Mouse (Mus musculus) limb, embryonic 14.5 days (tissue): ENCODE data around the gene Hipk4. TPM values are rescaled to one million over a fixed set of nuclear protein-coding genes. Genes with fewer than 3 reads are reported as not detected.

Experiments
- ATAC-seq: fragments of 200-750 bp; cut with Nextera tagmentation; 2 replicates; pipeline ENCODE4 v1.8.0; 2017; ENCODE audit warnings: low read depth, moderate number of reproducible peaks, moderate TSS enrichment; ENCODE audit not compliant: low FRiP score
- DNase-seq: peaks from one replicate; pipeline ENCODE4 v3.0.0-alpha.2; 2015; ENCODE audit warnings: low spot score
- H3K27ac ChIP-seq: fragments of 300-500 bp; sonication (generic); replicated peaks from 2 replicates; pipeline ENCODE4 v1.5.1; 2014; ENCODE audit warnings: low read depth, mild to moderate bottlenecking, low read length, moderate library complexity, mixed read lengths
- H3K27me3 ChIP-seq: fragments of 300-500 bp; sonication (generic); 2 replicates; pipeline ENCODE4 v1.6.1; 2014; ENCODE audit warnings: low read length, mixed read lengths; ENCODE audit not compliant: control insufficient read depth, insufficient read depth
- H3K36me3 ChIP-seq: fragments of 300-500 bp; sonication (generic); 2 replicates; pipeline ENCODE4 v1.6.1; 2014; ENCODE audit warnings: mild to moderate bottlenecking, low read length, moderate library complexity, mixed read lengths; ENCODE audit not compliant: control insufficient read depth, insufficient read depth
- H3K4me1 ChIP-seq: fragments of 300-500 bp; sonication (generic); 2 replicates; pipeline ENCODE4 v1.6.1; 2014; ENCODE audit warnings: antibody characterized with exemption, low read length, mixed read lengths; ENCODE audit not compliant: control insufficient read depth, insufficient read depth
- H3K4me2 ChIP-seq: fragments of 300-500 bp; sonication (generic); replicated peaks from 2 replicates; pipeline ENCODE4 v1.6.1; 2014; ENCODE audit warnings: low read depth, mild to moderate bottlenecking, low read length, moderate library complexity; ENCODE audit not compliant: severe bottlenecking
- H3K4me3 ChIP-seq: fragments of 300-500 bp; sonication (generic); replicated peaks from 2 replicates; pipeline ENCODE4 v1.5.1; 2014; ENCODE audit warnings: low read length
- H3K9ac ChIP-seq: fragments of 300-500 bp; sonication (generic); 2 replicates; pipeline ENCODE4 v1.6.1; 2014; ENCODE audit warnings: mild to moderate bottlenecking, low read depth, low read length, moderate library complexity; ENCODE audit not compliant: severe bottlenecking
- H3K9me3 ChIP-seq: fragments of 300-500 bp; sonication (generic); 2 replicates; pipeline ENCODE4 v1.6.1; 2016; ENCODE audit warnings: low read length; ENCODE audit not compliant: control insufficient read depth
- POLR2A ChIP-seq: fragments of 200-500 bp; IDR thresholded peaks from 2 replicates; pipeline ENCODE4 v1.8.0; 2012; ENCODE audit warnings: inconsistent platforms, mild to moderate bottlenecking, moderate library complexity, borderline replicate concordance; ENCODE audit not compliant: insufficient read depth, insufficient read length; ENCODE audit errors: extremely low read depth
- WGBS: fragments of 180-500 bp; shearing (Covaris S2); extraction: QIAGEN DNeasy Blood & Tissue Kit; methylation state at CpG from one replicate; pipeline ENCODE4 v1.1.7; 2014; 5-methylcytosine and 5-hydroxymethylcytosine counted together
- polyA plus RNA-seq, 2 experiments: library from polyadenylated mRNA; depleted of rRNA in 1 of 2; stranded (reverse) in 1 of 2; unstranded in 1 of 2; fragments of >200 nt; fragmentation: Nextera tagmentation in 1 of 2; extraction: Ambion mirVana in 1 of 2; gene quantifications; 2 replicates each; pipeline versions ENCODE4 v1.2.1 to v1.2.3; 2012 to 2014

Hipk4 gene
- polyA plus RNA-seq, 2 experiments: 1.2 to 4.3 TPM

DNA sequence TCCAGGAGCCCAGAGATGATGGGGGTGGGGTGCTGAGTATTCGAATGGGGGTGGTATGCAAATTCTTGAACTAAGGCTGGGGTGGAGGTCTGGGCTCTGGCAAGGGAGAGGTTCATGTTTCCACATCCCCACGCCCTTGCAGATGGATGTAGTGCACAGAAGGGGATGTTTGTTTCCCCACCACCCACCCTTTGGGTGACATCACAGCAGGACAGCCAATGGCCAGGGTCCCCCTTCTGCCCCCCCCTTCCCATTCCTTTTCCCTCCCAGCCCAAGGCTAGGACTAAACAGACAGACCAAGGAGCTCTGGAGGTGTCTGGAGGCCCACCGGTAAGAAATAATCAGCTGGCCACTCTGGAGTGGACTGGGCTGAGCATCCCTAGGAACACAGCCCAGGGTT is 24.0 kb upstream of the Hipk4 start, which contains the start of gene Prx:
Gene Prx, plus strand, starts transcription at position 289 of the 400 bp plus-strand sequence.
- Histone ChIP-seq H3K27me3 (no peaks in the 10 kb centered on the region), H3K9ac (no peak within 1 kb of the TSS), H3K4me2 (no peak within 1 kb of the TSS), H3K27ac (no peak within 1 kb of the TSS), H3K4me3 (no peak within 1 kb of the TSS), H3K4me1 (peaks cover 5% of the 10 kb centered on the region; the same call in 1 of the 2 replicates), H3K9me3 (no peaks in the 10 kb centered on the region), H3K36me3 (no peaks in the 10 kb centered on the region)
- peak; percentile 34 for ATAC-seq
- WGBS: 30% methylated on average over 3 of the region's 3 CpGs
- DNase-seq: no peak
- no peak for TF ChIP-seq POLR2A

DNA sequence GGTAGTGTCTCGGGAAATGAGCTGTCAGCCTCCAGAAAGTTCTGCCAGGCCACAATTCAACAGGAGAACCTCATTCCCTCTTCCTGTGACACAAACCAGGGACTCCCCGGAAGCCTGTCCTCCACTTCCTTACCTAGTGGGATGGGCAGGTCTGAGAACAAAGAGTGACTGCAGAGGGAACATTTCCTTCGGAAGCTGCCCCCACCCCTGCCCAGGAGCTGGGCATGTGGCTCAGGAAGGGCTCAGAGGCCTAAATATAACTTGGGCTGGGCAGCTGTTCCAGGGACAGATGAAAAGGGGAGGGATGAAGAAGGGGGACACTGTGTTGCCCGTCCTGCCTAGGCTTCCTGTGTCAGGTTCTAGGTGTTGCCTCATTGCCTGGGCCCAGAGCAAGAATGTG is 21.4 kb upstream of the Hipk4 start:
- DNase-seq (no peak), ATAC-seq (no peak)
- Histone ChIP-seq H3K4me1 (peaks cover 5% of the 10 kb centered on the region), H3K4me2 (no peak overlapping the region), H3K9ac (no peak overlapping the region), H3K36me3 (no peaks in the 10 kb centered on the region), H3K27me3 (no peaks in the 10 kb centered on the region), H3K9me3 (no peaks in the 10 kb centered on the region), H3K27ac (no peak overlapping the region), H3K4me3 (no peak overlapping the region)
- TF ChIP-seq POLR2A: no peak
- 65% methylated on average over 4 of the region's 4 CpGs for WGBS

DNA sequence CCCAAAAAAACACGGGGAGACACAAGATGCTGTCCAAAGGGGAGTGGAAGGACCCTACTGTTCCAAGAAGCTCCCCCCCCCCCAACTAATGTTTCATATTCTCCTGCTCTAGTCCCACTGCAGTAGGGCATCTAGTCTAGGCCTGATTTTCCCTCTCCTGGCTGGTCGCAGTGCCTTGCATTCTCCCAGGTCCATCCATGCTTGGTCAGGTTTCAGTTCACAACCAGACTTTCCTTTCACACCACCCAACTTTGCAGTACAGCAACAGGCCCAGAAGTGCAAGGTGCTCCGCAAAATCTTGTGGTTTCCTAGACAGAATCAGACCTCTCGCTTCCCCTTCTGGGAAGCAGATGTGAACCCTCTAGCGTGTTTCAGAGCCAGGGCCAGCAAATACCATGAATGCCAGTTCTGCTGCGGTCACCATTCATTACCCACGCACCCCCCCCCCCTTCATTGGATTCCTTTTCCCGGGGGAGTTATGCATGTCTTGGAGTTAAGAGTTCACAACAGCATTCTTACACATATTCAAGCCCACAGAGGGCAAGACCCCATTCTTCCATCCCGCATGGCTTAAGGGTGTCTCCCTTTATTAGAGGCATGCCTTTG is 16.2 kb upstream of the Hipk4 start:
- no peak overlapping the region for H3K9ac ChIP-seq
- H3K4me3 ChIP-seq: peak overlapping the region; percentile 53
- H3K27ac ChIP-seq: peak overlapping the region; percentile 97; the same call in 1 of the 2 replicates
- no peak for ATAC-seq
- H3K36me3 ChIP-seq: no peaks in the 10 kb centered on the region
- H3K4me2 ChIP-seq: peak overlapping the region; percentile 57
- H3K4me1 ChIP-seq: no peaks in the 10 kb centered on the region; the same call in 1 of the 2 replicates
- WGBS: 28% methylated on average over 9 of the region's 9 CpGs
- no peaks in the 10 kb centered on the region for H3K9me3 ChIP-seq
- DNase-seq: peak; percentile 55
- TF ChIP-seq POLR2A: no peak
- H3K27me3 ChIP-seq: no peaks in the 10 kb centered on the region

DNA sequence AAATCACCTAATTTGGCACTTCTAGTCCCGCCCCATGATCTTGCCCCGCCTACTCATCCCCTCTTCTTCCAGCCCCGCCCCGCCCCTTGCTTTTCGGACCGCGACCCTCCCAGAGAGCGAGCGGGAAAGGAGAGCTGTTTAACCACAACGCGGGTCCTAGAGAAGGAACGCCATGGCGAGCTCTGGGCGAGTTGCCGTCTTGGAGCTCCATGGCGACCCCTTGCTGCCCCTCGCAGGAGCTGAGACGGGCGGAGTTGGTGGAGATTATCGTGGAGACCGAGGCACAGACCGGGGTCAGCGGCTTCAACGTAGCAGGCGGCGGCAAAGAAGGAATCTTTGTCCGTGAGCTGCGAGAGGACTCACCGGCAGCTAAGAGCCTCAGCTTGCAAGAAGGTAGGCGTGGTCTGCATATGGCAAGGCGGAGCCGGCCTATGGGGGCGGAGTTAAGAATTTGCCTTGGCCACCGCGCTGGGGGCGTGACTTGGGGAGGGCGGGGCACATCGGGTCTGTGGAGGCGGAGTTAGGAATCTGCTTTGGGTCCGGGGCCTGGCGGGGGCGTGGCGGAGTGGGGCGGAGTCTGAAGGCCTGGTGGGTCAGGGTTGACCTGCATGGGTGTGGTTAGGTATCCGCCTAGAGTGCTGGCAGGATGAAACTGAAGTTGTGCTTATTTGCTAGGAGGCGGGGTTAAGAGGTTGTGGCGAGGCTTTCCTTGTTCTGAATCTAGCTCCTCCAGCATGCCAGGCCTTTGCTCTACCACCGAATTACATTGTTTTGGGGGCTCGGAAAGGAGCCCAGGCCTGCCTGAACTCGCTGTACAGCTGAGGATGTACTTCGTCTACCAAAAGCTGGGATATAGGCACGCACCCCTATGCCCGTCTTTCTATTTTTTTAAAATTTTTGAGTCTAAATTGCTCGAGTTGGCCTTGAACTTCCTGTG is 15.1 kb upstream of the Hipk4 start:
- Histone ChIP-seq H3K4me2 (peak overlapping the region; percentile 57), H3K36me3 (no peaks in the 10 kb centered on the region), H3K9me3 (no peaks in the 10 kb centered on the region), H3K27ac (peak overlapping the region; percentile 97), H3K27me3 (no peaks in the 10 kb centered on the region), H3K4me1 (no peaks in the 10 kb centered on the region; the same call in 1 of the 2 replicates), H3K9ac (peak overlapping the region; percentile 64), H3K4me3 (peak overlapping the region; percentile 53)
- ATAC-seq (peak; percentile 96), DNase-seq (peak; percentile 96)
- TF ChIP-seq POLR2A: peak; percentile 98; the same call in 1 of the 2 replicates
- 3% methylated on average over 52 of the region's 54 CpGs for WGBS

DNA sequence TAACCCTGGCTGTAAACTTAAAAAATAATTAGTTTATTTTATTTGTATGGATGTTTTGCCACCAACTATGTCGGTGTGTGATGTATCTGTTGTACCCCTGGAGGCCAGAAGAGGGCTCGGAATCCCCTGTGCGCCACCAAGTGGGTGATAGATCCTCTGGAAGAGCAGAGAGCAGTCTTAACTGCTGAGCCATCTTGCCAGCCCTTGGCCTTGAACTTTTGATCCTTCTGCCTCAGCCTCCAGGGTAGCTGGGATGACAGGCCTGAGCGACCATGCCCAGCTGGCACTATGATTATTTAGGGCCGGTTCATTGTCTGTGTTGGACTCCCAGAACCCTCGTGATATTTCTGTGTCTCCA is 14.4 kb upstream of the Hipk4 start:
- DNase-seq (peak; percentile 73), ATAC-seq (peak; percentile 5; the same call in 1 of the 2 replicates)
- peak overlapping the region; percentile 53 for H3K4me3 ChIP-seq
- H3K9ac ChIP-seq: no peak overlapping the region
- H3K36me3 ChIP-seq: no peaks in the 10 kb centered on the region
- peak overlapping the region; percentile 57 for H3K4me2 ChIP-seq
- H3K27ac ChIP-seq: peak overlapping the region; percentile 59
- 25% methylated on average over 6 of the region's 6 CpGs for WGBS
- no peaks in the 10 kb centered on the region for H3K9me3 ChIP-seq
- no peaks in the 10 kb centered on the region for H3K27me3 ChIP-seq
- no peak for TF ChIP-seq POLR2A
- H3K4me1 ChIP-seq: no peaks in the 10 kb centered on the region; the same call in 1 of the 2 replicates
